Mouse (Mus musculus): ENCODE measurements around the gene Hist1h3i. TPM values are rescaled to one million over a fixed set of nuclear protein-coding genes. Genes with fewer than 3 reads are reported as not detected.
"Not testable (repeated sequence)": the region's sequence is repeated elsewhere in the genome, so short reads cannot be mapped to it uniquely, and the experiment has no call there.

The Hist1h3i gene
- polyA plus RNA-seq, 1 experiment from 2014 or later: 66.8 TPM

GRCm38 (mm10) chr13:21784311-21784710, 1.1 kb upstream of the Hist1h3i start:
- Histone ChIP-seq H3K4me2 (ENCODE audit: low read depth, low read length) (peak overlapping the region; percentile 58), H3K4me3 (ENCODE audit: low read length) (no peak overlapping the region), H3K27me3 (replicated peaks; ENCODE audit: control insufficient read depth, insufficient read depth, low read length) (no peaks in the 10 kb centered on the region), H3K9ac (ENCODE audit: low read depth, low read length) (peak overlapping the region; percentile 41; the same call in 1 of the 2 replicates), H3K27ac (ENCODE audit: low read length) (peak overlapping the region; percentile 83), H3K4me1 (ENCODE audit: control insufficient read depth, insufficient read depth, low read length) (peaks cover 20% of the 10 kb centered on the region), H3K36me3 (ENCODE audit: control insufficient read depth, insufficient read depth, low read length) (no peaks in the 10 kb centered on the region), H3K9me3 (ENCODE audit: control insufficient read depth, low read length) (no peaks in the 10 kb centered on the region)
- 27% methylated on average over 6 of the region's 6 CpGs for WGBS
- ATAC-seq: no peak

DNA sequence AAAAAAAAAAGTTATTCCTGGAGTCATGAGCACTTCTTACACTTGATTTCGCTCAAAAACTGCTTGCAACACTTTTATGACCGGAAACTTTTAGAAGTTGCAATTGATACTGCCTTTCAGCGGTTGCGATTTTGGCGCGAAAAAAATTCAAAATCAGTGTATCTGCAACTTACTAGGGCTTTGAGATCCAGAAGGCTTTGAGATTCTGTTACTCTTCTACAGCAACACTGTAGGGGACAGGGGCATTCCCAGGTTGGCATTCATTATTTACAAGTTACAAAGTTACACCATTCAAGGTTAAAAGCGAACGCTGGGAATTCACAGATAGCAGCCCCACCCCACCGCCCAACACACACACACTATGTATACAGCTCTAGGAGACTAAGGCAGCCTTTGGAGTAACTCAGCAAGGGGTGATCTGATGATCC, 578 bp upstream of the Hist1h3i start:
- H3K27ac ChIP-seq (ENCODE audit: low read length): peak overlapping the region; percentile 83
- H3K27me3 ChIP-seq (replicated peaks; ENCODE audit: control insufficient read depth, insufficient read depth, low read length): no peaks in the 10 kb centered on the region
- 1% methylated on average over 9 of the region's 9 CpGs for WGBS
- peaks cover 20% of the 10 kb centered on the region for H3K4me1 ChIP-seq (ENCODE audit: control insufficient read depth, insufficient read depth, low read length)
- H3K9ac ChIP-seq (ENCODE audit: low read depth, low read length): peak overlapping the region; percentile 41
- no peaks in the 10 kb centered on the region for H3K36me3 ChIP-seq (ENCODE audit: control insufficient read depth, insufficient read depth, low read length)
- H3K9me3 ChIP-seq (ENCODE audit: control insufficient read depth, low read length): no peaks in the 10 kb centered on the region
- peak overlapping the region; percentile 58 for H3K4me2 ChIP-seq (ENCODE audit: low read depth, low read length)
- H3K4me3 ChIP-seq (ENCODE audit: low read length): peak overlapping the region; percentile 36
- ATAC-seq: no peak

DNA sequence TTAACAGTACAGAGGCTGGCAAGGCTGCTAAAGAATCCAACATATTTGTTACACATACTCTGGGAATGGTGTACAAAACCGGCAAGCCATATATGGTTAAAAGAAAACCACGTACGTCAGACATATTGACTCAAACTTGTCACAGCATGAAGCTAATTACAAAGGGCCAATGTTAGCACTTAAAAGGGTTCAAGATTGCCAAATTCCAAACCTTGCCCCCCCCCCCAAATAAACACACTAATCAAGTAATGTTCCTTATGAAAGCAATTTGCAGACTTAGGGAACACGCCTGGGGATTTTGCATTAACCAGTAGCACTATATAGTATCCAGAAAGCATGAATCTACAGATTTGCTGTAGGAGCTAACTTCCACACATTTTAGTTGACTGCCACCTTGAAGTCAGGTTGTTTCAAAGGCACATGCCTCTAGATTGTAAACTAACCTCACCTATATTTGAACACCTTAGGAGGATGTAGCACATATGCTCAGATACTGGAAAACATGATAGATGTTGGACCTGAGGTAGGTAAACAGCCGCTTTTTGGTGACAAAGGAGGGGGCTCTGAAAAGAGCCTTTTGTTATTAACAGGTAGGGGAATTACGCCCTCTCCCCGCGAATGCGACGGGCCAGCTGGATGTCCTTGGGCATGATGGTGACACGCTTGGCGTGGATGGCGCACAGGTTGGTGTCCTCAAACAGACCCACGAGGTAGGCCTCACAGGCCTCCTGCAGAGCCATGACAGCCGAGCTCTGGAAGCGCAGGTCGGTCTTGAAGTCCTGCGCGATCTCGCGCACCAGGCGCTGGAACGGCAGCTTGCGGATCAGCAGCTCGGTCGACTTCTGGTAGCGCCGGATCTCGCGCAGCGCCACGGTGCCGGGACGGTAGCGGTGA, 562 bp downstream of the Hist1h3i start:
- ATAC-seq; H3K36me3 ChIP-seq (ENCODE audit: control insufficient read depth, insufficient read depth, low read length); H3K27me3 ChIP-seq (replicated peaks; ENCODE audit: control insufficient read depth, insufficient read depth, low read length); H3K9me3 ChIP-seq (ENCODE audit: control insufficient read depth, low read length): not testable (repeated sequence)
- Histone ChIP-seq H3K4me1 (ENCODE audit: control insufficient read depth, insufficient read depth, low read length) (peaks cover 17% of the 10 kb centered on the region), H3K4me2 (ENCODE audit: low read depth, low read length) (peak overlapping the region; percentile 67), H3K4me3 (ENCODE audit: low read length) (peak overlapping the region; percentile 43), H3K9ac (ENCODE audit: low read depth, low read length) (peak overlapping the region; percentile 68), H3K27ac (ENCODE audit: low read length) (peak overlapping the region; percentile 75)
- under 1% methylated on average over 16 of the region's 35 CpGs for WGBS

DNA sequence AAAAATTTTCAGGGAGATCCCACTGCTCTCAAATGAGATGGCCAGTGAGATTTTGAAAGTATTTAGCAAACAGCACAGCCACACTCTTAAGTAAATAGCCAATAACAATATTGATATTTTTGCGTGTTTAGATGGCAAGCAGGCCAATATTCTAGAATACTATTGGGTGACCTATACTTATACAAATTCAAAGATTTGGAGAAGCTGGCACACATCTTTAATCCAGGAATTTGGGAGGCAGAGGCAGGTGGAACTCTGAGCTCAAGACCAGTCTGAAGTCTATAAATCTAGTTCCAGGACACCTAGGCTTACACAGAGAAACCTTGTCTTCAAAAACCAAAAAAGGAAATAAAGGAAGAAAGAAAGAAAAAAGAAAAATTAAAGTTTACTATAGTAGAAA, 1.5 kb downstream of the Hist1h3i start:
- ATAC-seq: no peak
- WGBS: 83% methylated on average over 1 of the region's 1 CpGs
- H3K9ac ChIP-seq (ENCODE audit: low read depth, low read length): no peak overlapping the region
- no peaks in the 10 kb centered on the region for H3K36me3 ChIP-seq (ENCODE audit: control insufficient read depth, insufficient read depth, low read length)
- no peak overlapping the region for H3K27ac ChIP-seq (ENCODE audit: low read length)
- H3K9me3 ChIP-seq (ENCODE audit: control insufficient read depth, low read length): no peaks in the 10 kb centered on the region
- peaks cover 17% of the 10 kb centered on the region for H3K4me1 ChIP-seq (ENCODE audit: control insufficient read depth, insufficient read depth, low read length)
- no peaks in the 10 kb centered on the region for H3K27me3 ChIP-seq (replicated peaks; ENCODE audit: control insufficient read depth, insufficient read depth, low read length)
- H3K4me2 ChIP-seq (ENCODE audit: low read depth, low read length): no peak overlapping the region
- no peak overlapping the region for H3K4me3 ChIP-seq (ENCODE audit: low read length)

DNA sequence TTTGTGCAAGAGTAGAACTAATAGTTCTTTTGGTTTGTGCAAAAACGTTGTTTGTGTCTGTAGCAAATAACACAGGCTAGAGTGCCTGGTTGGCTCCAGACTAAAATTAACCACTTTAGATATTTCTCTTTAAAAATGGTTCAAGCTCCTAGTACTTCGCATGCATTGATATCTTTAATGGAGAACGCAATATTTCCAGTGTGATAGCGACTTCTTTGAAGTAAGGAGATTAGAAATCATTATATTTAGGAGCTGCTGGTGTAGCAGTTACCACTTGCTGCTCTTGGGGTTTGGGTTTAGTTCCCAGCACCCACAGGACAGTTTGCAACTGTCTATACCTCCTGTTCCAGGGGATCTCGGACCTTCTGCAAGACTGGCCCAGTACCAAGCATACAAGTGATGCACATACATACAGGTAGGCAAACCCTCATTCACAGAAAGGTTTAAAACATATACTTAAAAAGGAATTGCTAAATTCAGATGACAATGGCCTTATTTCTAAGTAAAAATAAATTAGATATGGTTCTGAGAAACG, 2.1 kb downstream of the Hist1h3i start:
- Histone ChIP-seq H3K36me3 (ENCODE audit: control insufficient read depth, insufficient read depth, low read length) (no peaks in the 10 kb centered on the region), H3K27ac (ENCODE audit: low read length) (peak overlapping the region; percentile 94), H3K4me1 (ENCODE audit: control insufficient read depth, insufficient read depth, low read length) (peaks cover 15% of the 10 kb centered on the region), H3K4me2 (ENCODE audit: low read depth, low read length) (peak overlapping the region; percentile 84; the same call in 1 of the 2 replicates), H3K27me3 (replicated peaks; ENCODE audit: control insufficient read depth, insufficient read depth, low read length) (no peaks in the 10 kb centered on the region), H3K9ac (ENCODE audit: low read depth, low read length) (0 out of 2 replicates have a peak overlapping the region, but pooled peaks have one; percentile 80), H3K9me3 (ENCODE audit: control insufficient read depth, low read length) (no peaks in the 10 kb centered on the region), H3K4me3 (ENCODE audit: low read length) (peak overlapping the region; percentile 57)
- no peak for ATAC-seq
- 44% methylated on average over 6 of the region's 6 CpGs for WGBS

GRCm38 (mm10) chr13:21779767-21780731, 3.1 kb downstream of the Hist1h3i start, which contains the start of gene Hist1h1b:
Gene Hist1h1b (minus strand): TSS chr13:21780625.
- peak within 1 kb of the TSS; percentile 84 for H3K4me2 ChIP-seq (ENCODE audit: low read depth, low read length)

DNA sequence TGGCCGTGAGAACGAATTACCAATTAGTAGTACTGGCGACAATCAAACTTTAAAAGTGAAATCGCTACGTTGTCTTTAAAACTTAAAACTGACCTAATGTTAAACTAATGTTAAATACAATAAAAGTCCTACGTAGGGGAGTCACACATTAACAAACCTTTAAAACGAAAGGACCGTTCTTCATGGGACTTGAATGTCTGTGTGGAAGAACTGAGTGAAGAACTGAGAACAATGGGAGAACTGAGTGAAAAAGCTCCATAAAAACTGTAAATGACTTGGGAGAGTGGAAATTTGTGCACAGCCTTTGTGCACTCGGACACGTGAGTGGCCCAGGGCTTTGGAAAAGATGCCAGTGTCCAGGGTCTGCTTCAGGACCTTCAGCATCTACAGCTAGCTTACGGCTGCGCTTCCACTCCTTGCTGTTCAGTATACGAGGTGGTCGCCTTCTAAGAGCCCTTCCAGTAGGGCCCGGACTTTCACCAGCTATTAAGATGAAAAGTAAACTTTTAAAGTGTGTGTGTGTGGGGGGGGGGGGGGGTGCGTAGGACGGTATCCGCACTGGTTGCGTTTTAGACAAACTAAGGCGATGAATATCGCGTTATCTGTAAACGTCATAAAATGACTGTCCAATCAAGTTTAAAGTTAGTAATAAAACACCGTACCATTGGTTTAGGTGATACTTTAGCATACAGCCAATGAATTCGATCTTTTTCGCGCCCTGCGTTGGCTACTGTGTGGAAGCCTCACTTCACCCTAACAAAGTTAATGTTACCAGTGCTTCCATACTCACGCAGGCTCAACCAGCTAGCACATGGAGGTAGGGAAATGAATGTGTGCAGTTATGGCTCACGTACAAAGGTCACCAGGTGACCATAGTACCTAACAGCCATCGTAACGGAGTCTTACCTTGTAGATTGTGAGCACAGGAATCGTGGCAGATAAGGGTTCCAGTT, 4.1 kb downstream of the Hist1h3i start:
- WGBS: 3% methylated on average over 33 of the region's 33 CpGs
- peak; percentile 86 for ATAC-seq
- H3K9me3 ChIP-seq (ENCODE audit: control insufficient read depth, low read length): no peaks in the 10 kb centered on the region

More at GRCm38 (mm10) chr13:21779767-21780731, 3.1 kb downstream of the Hist1h3i start, which contains the start of gene Hist1h1b:
- ATAC-seq: peak; percentile 34
- WGBS: under 1% methylated on average over 44 of the region's 44 CpGs
- Histone ChIP-seq H3K9ac (ENCODE audit: low read depth, low read length) (peak within 1 kb of the TSS; percentile 80), H3K27ac (ENCODE audit: low read length) (peak within 1 kb of the TSS; percentile 94), H3K4me1 (ENCODE audit: control insufficient read depth, insufficient read depth, low read length) (peaks cover 11% of the 10 kb centered on the region), H3K4me3 (ENCODE audit: low read length) (peak within 1 kb of the TSS; percentile 57), H3K36me3 (ENCODE audit: control insufficient read depth, insufficient read depth, low read length) (no peaks in the 10 kb centered on the region), H3K9me3 (ENCODE audit: control insufficient read depth, low read length) (no peaks in the 10 kb centered on the region), H3K27me3 (replicated peaks; ENCODE audit: control insufficient read depth, insufficient read depth, low read length) (no peaks in the 10 kb centered on the region)

GRCm38 (mm10) chr13:21755707-21756106, 27.5 kb downstream of the Hist1h3i start:
- H3K9me3 ChIP-seq (ENCODE audit: control insufficient read depth, low read length): no peaks in the 10 kb centered on the region
- H3K4me2 ChIP-seq (ENCODE audit: low read depth, low read length): no peak overlapping the region
- H3K27ac ChIP-seq (ENCODE audit: low read length): no peak overlapping the region
- no peak for ATAC-seq
- 0 out of 2 replicates have a peak, but pooled peaks cover 3% of the 10 kb centered on the region for H3K4me1 ChIP-seq (ENCODE audit: control insufficient read depth, insufficient read depth, low read length)
- H3K9ac ChIP-seq (ENCODE audit: low read depth, low read length): no peak overlapping the region
- H3K36me3 ChIP-seq (ENCODE audit: control insufficient read depth, insufficient read depth, low read length): no peaks in the 10 kb centered on the region
- H3K27me3 ChIP-seq (replicated peaks; ENCODE audit: control insufficient read depth, insufficient read depth, low read length): no peaks in the 10 kb centered on the region
- H3K4me3 ChIP-seq (ENCODE audit: low read length): no peak overlapping the region
- 69% methylated on average over 1 of the region's 1 CpGs for WGBS

More for the DNA sequence above, 4.1 kb downstream of the Hist1h3i start:
- Histone ChIP-seq H3K27ac (ENCODE audit: low read length) (peak overlapping the region; percentile 94), H3K4me1 (ENCODE audit: control insufficient read depth, insufficient read depth, low read length) (peaks cover 7% of the 10 kb centered on the region), H3K4me3 (ENCODE audit: low read length) (peak overlapping the region; percentile 57), H3K36me3 (ENCODE audit: control insufficient read depth, insufficient read depth, low read length) (no peaks in the 10 kb centered on the region), H3K27me3 (replicated peaks; ENCODE audit: control insufficient read depth, insufficient read depth, low read length) (no peaks in the 10 kb centered on the region), H3K9ac (ENCODE audit: low read depth, low read length) (peak overlapping the region; percentile 80), H3K4me2 (ENCODE audit: low read depth, low read length) (peak overlapping the region; percentile 84)

Data from intestine, embryonic 16.5 days (tissue).